Mouse (Mus musculus) naive thymus-derived CD4-positive, alpha-beta T cell, adult 2 months (primary cell): ENCODE results near the gene Tmem265.

Source experiments
- DNase-seq: peaks from one replicate; pipeline ENCODE4 v3.0.0-alpha.2; 2011; ENCODE audit warnings: low read depth

Tmem265 gene

GRCm38 (mm10) chr7:127561340-127561858, at the start of gene Tmem265:
Tmem265 (plus strand) TSS chr7:127561390.
- no peak for DNase-seq

- DNase-seq = peak; percentile 97
These were observed 49.4 kb upstream of the Tmem265 start, which contains the start of gene Srcap for GRCm38 (mm10) chr7:127511808-127512230. Srcap (plus strand) TSS chr7:127511983.

- DNase-seq = peak; percentile 96
These were observed 48.8 kb upstream of the Tmem265 start for GRCm38 (mm10) chr7:127512231-127513015.

GRCm38 (mm10) chr7:127513016-127513390, 48.2 kb upstream of the Tmem265 start:
- no peak for DNase-seq

GRCm38 (mm10) chr7:127513781-127514180, 47.4 kb upstream of the Tmem265 start:
- no peak for DNase-seq

GRCm38 (mm10) chr7:127515846-127516245, 45.3 kb upstream of the Tmem265 start:
- DNase-seq = no peak

GRCm38 (mm10) chr7:127516344-127516743, 44.8 kb upstream of the Tmem265 start:
- no peak for DNase-seq

GRCm38 (mm10) chr7:127519284-127519683, 41.9 kb upstream of the Tmem265 start, which contains the start of gene Gm42715:
Gm42715 (plus strand) TSS chr7:127519584.
- no peak for DNase-seq

GRCm38 (mm10) chr7:127541671-127542070, 19.5 kb upstream of the Tmem265 start:
- DNase-seq = no peak

GRCm38 (mm10) chr7:127549116-127549835, 11.9 kb upstream of the Tmem265 start:
- DNase-seq = no peak

GRCm38 (mm10) chr7:127551558-127551957, 9.6 kb upstream of the Tmem265 start:
- no peak for DNase-seq

GRCm38 (mm10) chr7:127560580-127560979, 610 bp upstream of the Tmem265 start:
- DNase-seq = no peak

GRCm38 (mm10) chr7:127564381-127565150, 3.4 kb downstream of the Tmem265 start:
- DNase-seq = no peak

GRCm38 (mm10) chr7:127572895-127573471, 11.8 kb downstream of the Tmem265 start, which contains the start of gene Phkg2:
Phkg2 (plus strand) TSS chr7:127573340.
- DNase-seq = peak; percentile 96

- no peak for DNase-seq
These were observed 12.4 kb downstream of the Tmem265 start for GRCm38 (mm10) chr7:127573503-127574008.

GRCm38 (mm10) chr7:127574115-127574514, 12.9 kb downstream of the Tmem265 start:
- no peak for DNase-seq

- no peak for DNase-seq
These were observed 22.1 kb downstream of the Tmem265 start for GRCm38 (mm10) chr7:127583260-127583659.

GRCm38 (mm10) chr7:127585031-127585430, 23.8 kb downstream of the Tmem265 start:
- no peak for DNase-seq

GRCm38 (mm10) chr7:127586149-127586548, 25.0 kb downstream of the Tmem265 start:
- DNase-seq = no peak

GRCm38 (mm10) chr7:127587196-127587595, 26.0 kb downstream of the Tmem265 start:
- no peak for DNase-seq
